Mouse (Mus musculus): ENCODE results near the gene Nmur1. TPM values are rescaled to one million over a fixed set of nuclear protein-coding genes. Genes with fewer than 3 reads are reported as not detected.

Gene Nmur1
- not detected in 4 replicates for total RNA-seq (2023; ENCODE audit: inconsistent age)

DNA sequence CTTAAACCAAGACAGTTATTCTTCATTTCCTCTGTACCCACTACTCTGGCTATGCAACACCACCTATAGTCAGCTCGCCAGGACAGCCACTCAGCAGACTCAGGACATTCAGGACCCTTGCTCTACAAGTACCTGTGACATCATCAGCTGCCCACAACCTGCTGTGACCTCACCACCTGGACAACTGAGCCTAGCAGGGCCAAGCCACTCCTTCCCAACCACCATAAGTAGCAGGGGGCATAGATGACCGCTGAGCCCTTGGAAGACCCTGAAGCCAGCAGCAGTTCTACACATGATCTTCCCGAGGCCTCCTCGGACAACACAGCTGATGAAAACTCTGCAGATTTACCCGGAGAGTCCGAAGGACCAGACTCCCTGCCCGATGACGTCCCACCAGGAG, at the start of gene Nmur1, which contains the start of gene Tex44:
Nmur1 (minus strand) TSS at position 101 of the 400 bp plus-strand sequence.
Tex44 (plus strand) TSS at position 202 of the 400 bp plus-strand sequence.

DNA sequence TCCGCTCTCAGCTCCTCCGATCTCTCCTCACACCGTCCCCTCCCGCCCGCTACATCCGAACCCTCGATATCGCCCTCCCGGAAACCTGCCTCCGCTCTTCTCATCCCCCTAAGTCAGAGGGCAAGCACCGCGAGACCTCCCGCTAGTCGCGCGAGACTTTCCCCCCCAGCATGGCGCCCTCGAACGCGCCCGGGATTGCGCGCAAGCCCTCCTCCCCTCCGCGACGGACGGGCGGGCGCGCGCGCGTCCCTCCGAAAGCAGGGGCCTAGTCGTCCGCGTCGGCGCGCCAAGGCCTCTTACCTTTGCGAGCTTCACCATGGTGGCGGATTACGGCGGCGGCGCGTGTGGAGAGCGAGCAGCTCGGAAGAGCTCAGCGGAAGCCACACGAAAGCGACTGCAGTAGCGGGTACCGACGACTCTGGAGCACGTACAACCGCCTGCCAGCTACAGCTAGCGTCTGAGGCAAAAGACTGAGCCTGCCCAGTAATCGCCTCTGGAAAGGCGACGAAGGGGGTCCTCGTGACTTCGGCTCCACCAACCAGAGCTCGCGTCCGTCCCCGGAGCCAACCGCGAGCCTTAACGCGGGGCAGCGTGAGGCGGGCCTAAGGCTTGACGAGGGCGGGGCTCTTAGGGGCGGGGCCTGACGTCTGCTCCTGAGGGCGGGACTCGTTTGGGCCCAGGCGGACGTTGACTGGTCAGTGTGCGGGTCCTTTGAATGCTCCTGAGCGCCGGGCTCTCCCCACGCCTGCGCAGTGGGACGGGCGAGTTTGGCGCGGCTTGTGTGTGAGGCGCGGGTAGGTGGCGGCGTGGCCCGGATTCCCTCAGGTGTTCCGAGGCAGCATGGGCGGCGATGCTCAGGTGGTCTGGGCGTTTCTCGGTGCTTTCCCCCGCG, 66.9 kb downstream of the Nmur1 start, which contains the start of gene Ncl:
Ncl (minus strand) TSS at position 495 of the 892 bp plus-strand sequence.

Other genes with a start within 250 kb of the Nmur1 start
- 23.8 to 31.4 TPM (median 28.3 TPM) in 4 replicates for gene B3gnt7, start 123.4 kb downstream of the Nmur1 start, total RNA-seq (2023; ENCODE audit: inconsistent age)
- 528 to 575 TPM (median 550 TPM) in 4 replicates for gene Ncl, start 66.8 kb downstream of the Nmur1 start, total RNA-seq (2023; ENCODE audit: inconsistent age)
- not detected in 4 replicates for gene Tex44, start 101 bp upstream of the Nmur1 start, total RNA-seq (2023; ENCODE audit: inconsistent age)
- gene Ptma, start 100.5 kb upstream of the Nmur1 start, total RNA-seq (2023; ENCODE audit: inconsistent age): 1,773 to 1,963 TPM (median 1,863 TPM) in 4 replicates
- gene Pde6d, start 156.4 kb upstream of the Nmur1 start, total RNA-seq (2023; ENCODE audit: inconsistent age): 17.6 to 25.3 TPM (median 23.5 TPM) in 4 replicates
- gene Cops7b, start 156.7 kb upstream of the Nmur1 start, total RNA-seq (2023; ENCODE audit: inconsistent age): 11.5 to 14.7 TPM (median 14.4 TPM) in 4 replicates
- not detected in 4 replicates for gene Nppc, start 244.3 kb upstream of the Nmur1 start, total RNA-seq (2023; ENCODE audit: inconsistent age)

Data from B cell, adult (primary cell).